Mouse (Mus musculus): ENCODE measurements at regions not wholly inside any gene's neighbourhood (a gene's known extent, or its start where the extent isn't known, plus 50 kb on each side); places are given as distances from the start of the nearest gene placed in this dataset.

- no peak for DNase-seq
Observed at GRCm38 (mm10) chr3:23032064-23032463, 955.6 kb downstream of the Tbl1xr1 start.

GRCm38 (mm10) chr3:23063180-23063965 is 986.9 kb downstream of the Tbl1xr1 start:
- DNase-seq: no peak

DNA sequence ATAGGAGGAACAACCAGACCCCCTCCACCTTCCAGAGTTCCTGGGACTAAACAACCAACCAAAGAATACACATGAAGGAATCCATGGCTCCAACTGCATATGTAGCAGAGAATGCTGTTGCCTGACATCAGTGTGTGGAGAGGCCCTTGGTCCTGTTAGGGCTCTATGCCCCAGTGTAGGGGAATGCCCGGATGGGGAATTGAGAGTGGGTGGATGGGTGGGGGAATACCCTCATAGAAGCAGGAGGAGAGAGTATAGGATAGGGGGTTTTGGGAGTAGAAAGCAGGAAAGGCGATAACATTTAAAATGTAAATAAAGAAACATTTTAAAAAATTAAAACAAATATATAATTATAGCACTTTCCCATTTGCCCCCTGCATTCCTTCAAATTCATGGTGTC is 995.0 kb downstream of the Tbl1xr1 start:
- no peak for DNase-seq
